Mouse (Mus musculus): ENCODE measurements around the gene Klhdc7b. TPM values are rescaled to one million over a fixed set of nuclear protein-coding genes. Genes with fewer than 3 reads are reported as not detected.
A peak's percentile ranks its signal among the peaks of the same experiment; 100 is the strongest.

The Klhdc7b gene
- not detected in 2 replicates for polyA plus RNA-seq (2016; fragmentation: Nextera tagmentation; extraction: Ambion mirVana)

DNA sequence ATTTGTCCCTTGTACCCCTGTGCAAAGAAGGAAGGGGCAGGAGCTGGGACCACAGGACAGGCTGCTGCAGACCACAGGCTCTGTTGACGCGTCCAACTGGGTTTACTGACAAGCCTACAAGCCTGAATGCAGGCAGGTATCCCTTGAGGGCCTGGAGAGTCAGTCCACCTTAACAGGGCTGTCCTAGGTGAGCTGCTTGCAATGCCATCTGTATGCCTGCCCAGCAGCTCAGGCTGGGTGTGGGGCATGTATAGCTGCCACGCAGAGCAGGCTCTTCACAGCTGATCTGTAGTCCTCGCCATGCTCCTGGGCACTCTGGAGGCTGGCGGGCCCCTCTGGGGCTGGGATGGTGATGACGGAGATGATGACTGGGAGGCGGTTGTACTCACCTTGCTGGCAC is at the start of gene Klhdc7b:
TSS of gene Klhdc7b (plus strand) at position 301 of the 400 bp plus-strand sequence.
- no peaks in the 10 kb centered on the region for H3K36me3 ChIP-seq
- no peak within 1 kb of the TSS for H3K4me3 ChIP-seq
- no peak within 1 kb of the TSS for H3K27ac ChIP-seq (replicated peaks)
- H3K27me3 ChIP-seq, result peaks cover 16% of the 10 kb centered on the region
- H3K9ac ChIP-seq (replicated peaks), result no peak within 1 kb of the TSS
- no peak for ATAC-seq (ENCODE audit: low FRiP score, low read depth)
- H3K4me2 ChIP-seq (replicated peaks), result no peak within 1 kb of the TSS
- 91% methylated on average over 7 of the region's 7 CpGs for WGBS
- no peaks in the 10 kb centered on the region for H3K4me1 ChIP-seq
- no peaks in the 10 kb centered on the region for H3K9me3 ChIP-seq

DNA sequence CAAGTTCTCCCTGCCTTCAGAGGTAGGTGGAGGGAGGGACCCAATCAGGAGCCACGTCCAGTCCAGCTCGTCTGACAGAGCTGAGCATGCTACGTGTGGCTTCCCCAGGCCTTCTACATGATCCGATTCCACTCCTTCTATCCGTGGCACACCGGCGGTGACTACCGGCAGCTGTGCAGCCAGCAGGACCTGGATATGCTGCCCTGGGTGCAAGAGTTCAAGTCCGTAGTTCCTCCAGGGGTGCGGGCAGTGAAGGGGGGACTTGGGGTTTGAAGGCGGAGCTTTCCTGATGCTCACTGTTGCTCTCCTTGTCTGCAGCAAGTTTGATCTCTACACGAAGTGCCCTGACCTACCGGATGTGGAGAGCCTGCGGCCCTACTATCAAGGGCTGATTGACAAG is 48.3 kb upstream of the Klhdc7b start:
- peaks cover 6% of the 10 kb centered on the region; the same call in 1 of the 2 replicates for H3K27me3 ChIP-seq
- H3K27ac ChIP-seq (replicated peaks), result no peak overlapping the region
- H3K4me3 ChIP-seq, result no peak overlapping the region
- 86% methylated on average over 14 of the region's 14 CpGs for WGBS
- no peak overlapping the region for H3K4me2 ChIP-seq (replicated peaks)
- no peak for ATAC-seq (ENCODE audit: low FRiP score, low read depth)
- no peaks in the 10 kb centered on the region for H3K9me3 ChIP-seq
- H3K9ac ChIP-seq (replicated peaks), result no peak overlapping the region
- H3K4me1 ChIP-seq, result no peaks in the 10 kb centered on the region
- no peaks in the 10 kb centered on the region for H3K36me3 ChIP-seq

DNA sequence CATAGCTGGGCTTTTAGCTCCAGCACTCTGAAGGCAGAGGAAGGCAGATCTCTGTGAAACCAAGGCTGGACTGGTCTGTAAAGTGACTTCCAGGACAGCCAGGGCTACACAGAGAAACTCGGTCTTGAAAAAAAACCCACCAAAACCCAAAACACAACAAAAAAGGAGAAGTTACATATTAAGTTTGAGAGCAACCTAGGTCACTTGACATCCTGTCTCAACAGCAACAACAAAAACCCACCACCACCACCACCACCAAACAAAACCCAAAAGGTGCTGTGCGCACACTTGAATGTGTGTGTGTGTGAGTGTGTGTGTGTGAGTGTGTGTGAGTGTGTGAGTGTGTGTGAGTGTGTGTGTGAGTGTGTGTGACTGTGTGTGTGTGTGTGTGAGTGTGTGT is 45.0 kb upstream of the Klhdc7b start:
- H3K27ac ChIP-seq (replicated peaks), result no peak overlapping the region
- H3K9ac ChIP-seq (replicated peaks), result no peak overlapping the region
- H3K36me3 ChIP-seq, result no peaks in the 10 kb centered on the region
- H3K4me2 ChIP-seq (replicated peaks), result no peak overlapping the region
- H3K4me3 ChIP-seq, result no peak overlapping the region
- peaks cover 6% of the 10 kb centered on the region; the same call in 1 of the 2 replicates for H3K27me3 ChIP-seq
- no peaks in the 10 kb centered on the region for H3K4me1 ChIP-seq
- WGBS, result 96% methylated on average over 2 of the region's 2 CpGs
- H3K9me3 ChIP-seq, result no peaks in the 10 kb centered on the region
- ATAC-seq (ENCODE audit: low FRiP score, low read depth), result no peak

DNA sequence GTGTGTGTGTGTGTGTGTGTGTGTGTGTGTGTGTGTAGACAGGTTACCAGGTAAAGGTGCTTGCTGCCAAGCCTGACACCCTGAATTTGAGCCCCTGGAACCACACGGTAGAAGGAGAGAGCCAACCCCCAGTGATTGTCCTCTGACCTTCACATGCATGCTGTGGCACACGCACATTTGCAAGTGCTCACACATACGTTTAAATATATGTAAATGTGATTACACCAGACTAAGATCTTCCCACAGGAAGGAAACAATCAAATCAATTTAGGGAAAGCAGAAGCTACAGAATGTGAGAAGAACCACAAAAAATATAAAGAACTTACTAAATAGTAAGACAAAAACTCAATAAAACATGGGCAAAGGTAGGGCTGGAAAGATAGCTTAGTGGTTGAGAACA is 44.6 kb upstream of the Klhdc7b start:
- 88% methylated on average over 3 of the region's 3 CpGs for WGBS
- no peak overlapping the region for H3K4me3 ChIP-seq
- no peak overlapping the region for H3K27ac ChIP-seq (replicated peaks)

DNA sequence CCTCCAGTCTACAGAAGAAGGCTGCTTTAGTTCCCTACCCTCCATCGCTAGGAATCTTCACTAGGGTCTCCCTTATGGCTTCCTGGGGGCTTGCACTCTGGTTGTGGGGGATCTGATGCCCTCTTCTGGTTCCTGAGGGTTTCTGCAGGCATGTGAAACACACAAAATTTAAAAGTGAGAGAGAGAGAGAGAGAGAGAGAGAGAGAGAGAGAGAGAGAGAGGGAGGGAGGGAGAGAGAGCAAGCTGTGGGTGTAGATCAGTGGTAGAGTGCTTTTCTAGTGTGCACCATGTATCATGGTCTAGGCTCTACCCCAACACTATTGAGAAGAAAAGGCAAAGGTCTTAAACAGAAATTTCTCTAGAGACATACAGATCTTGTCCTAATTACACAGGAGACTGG is 43.0 kb upstream of the Klhdc7b start:
- Histone ChIP-seq H3K4me2 (replicated peaks) (no peak overlapping the region), H3K9me3 (no peaks in the 10 kb centered on the region), H3K4me1 (no peaks in the 10 kb centered on the region), H3K9ac (replicated peaks) (no peak overlapping the region), H3K27me3 (no peaks in the 10 kb centered on the region), H3K4me3 (no peak overlapping the region), H3K27ac (replicated peaks) (no peak overlapping the region), H3K36me3 (no peaks in the 10 kb centered on the region)
- no peak for ATAC-seq (ENCODE audit: low FRiP score, low read depth)
- WGBS, result 45% methylated on average over 1 of the region's 1 CpGs

More for the DNA sequence above, 44.6 kb upstream of the Klhdc7b start:
- no peak overlapping the region for H3K4me2 ChIP-seq (replicated peaks)
- H3K9ac ChIP-seq (replicated peaks), result no peak overlapping the region
- no peaks in the 10 kb centered on the region for H3K4me1 ChIP-seq
- H3K27me3 ChIP-seq, result peaks cover 6% of the 10 kb centered on the region; the same call in 1 of the 2 replicates
- ATAC-seq (ENCODE audit: low FRiP score, low read depth), result no peak
- H3K36me3 ChIP-seq, result no peaks in the 10 kb centered on the region
- H3K9me3 ChIP-seq, result no peaks in the 10 kb centered on the region

DNA sequence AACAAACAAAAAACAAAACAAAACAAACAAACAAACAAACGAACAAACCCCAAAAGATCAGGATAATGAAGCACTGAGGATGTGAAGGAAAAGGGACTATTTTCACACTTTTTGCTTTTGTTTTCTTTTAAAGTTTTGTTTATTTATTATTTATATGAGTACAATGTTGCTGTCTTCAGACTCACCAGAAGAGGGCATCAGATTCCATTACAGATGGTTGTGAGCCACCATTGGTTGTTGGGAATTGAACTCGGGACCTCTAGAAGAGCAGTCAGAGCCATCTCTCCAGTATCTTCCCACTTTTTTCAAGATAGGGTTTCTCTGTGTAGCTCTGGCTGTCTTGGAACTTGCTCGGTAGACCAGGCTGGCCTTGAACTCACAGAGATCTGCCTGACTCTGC is 41.4 kb upstream of the Klhdc7b start:
- H3K9me3 ChIP-seq, result no peaks in the 10 kb centered on the region
- H3K36me3 ChIP-seq, result no peaks in the 10 kb centered on the region
- H3K4me3 ChIP-seq, result no peak overlapping the region
- H3K27me3 ChIP-seq, result no peaks in the 10 kb centered on the region
- no peak overlapping the region for H3K27ac ChIP-seq (replicated peaks)
- H3K4me2 ChIP-seq (replicated peaks), result no peak overlapping the region
- 93% methylated on average over 3 of the region's 3 CpGs for WGBS
- H3K4me1 ChIP-seq, result no peaks in the 10 kb centered on the region
- no peak overlapping the region for H3K9ac ChIP-seq (replicated peaks)
- no peak for ATAC-seq (ENCODE audit: low FRiP score, low read depth)

DNA sequence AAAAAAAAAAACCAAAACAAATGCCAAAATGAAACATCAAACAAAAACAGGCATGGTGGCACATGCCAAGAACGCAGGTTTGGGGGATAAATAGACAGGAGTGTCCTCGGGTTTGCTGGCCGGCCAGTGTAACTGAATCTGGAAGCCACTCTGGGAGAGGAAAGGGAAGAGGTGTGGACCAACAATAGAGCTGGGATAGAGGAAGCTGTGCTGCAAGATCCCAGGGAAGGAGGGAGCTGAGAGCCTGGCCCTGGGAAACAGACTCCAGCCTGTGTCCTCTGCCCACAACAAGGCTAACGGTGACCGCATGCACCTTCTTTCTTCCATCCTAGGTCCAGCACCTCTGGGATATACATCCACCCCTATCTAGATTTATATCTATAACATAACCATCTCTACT is 34.3 kb upstream of the Klhdc7b start:
- H3K36me3 ChIP-seq, result peaks cover 39% of the 10 kb centered on the region
- no peak for ATAC-seq (ENCODE audit: low FRiP score, low read depth)
- H3K4me3 ChIP-seq, result no peak overlapping the region
- no peaks in the 10 kb centered on the region for H3K9me3 ChIP-seq
- H3K27me3 ChIP-seq, result no peaks in the 10 kb centered on the region
- H3K4me1 ChIP-seq, result peaks cover 14% of the 10 kb centered on the region
- no peak overlapping the region for H3K4me2 ChIP-seq (replicated peaks)
- WGBS, result 88% methylated on average over 5 of the region's 5 CpGs
- H3K9ac ChIP-seq (replicated peaks), result no peak overlapping the region
- H3K27ac ChIP-seq (replicated peaks), result no peak overlapping the region

DNA sequence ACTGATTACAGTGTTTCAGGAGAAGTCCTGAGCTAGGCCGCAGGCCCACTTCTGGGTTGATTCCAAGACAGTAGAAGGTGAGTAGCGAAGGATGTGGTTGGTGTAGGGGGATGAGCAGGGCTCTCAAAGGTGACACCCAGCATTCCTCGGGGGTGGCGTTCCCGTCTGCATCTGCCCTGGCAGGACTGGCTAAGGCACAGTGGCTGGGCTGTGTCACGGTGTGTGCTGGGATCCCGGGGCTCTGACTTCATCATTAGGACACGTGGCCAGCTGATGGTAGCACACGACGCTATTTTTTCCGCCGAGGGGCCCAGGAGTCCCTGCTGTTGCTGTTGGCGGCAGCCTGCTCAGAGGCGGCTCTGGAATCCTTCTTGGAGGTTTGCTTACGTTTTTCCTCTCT is 33.4 kb upstream of the Klhdc7b start:
- Histone ChIP-seq H3K4me1 (peaks cover 14% of the 10 kb centered on the region), H3K27me3 (no peaks in the 10 kb centered on the region), H3K36me3 (peaks cover 39% of the 10 kb centered on the region), H3K9ac (replicated peaks) (no peak overlapping the region), H3K27ac (replicated peaks) (no peak overlapping the region), H3K9me3 (no peaks in the 10 kb centered on the region), H3K4me3 (no peak overlapping the region), H3K4me2 (replicated peaks) (no peak overlapping the region)
- no peak for ATAC-seq (ENCODE audit: low FRiP score, low read depth)
- WGBS, result 94% methylated on average over 15 of the region's 15 CpGs

DNA sequence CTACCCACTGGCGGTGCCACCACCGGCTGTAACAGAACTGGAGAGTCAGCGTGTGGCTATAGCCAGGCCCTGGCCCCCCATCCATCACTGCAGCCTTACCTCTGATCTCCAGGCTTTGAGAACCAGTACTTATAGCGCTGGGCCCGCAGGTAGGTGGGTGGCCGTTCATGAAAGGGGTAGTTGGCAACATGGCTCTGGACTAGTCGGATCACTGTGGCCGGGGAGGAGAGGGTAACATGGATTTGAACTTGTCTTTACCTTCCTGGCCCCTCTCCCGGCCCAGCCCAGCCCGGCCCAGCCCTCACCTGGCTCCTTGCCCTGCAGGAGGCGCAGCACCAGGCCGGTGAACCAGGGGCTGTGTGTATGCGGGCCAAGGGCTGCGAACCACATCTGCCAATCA is 32.7 kb upstream of the Klhdc7b start:
- Histone ChIP-seq H3K9ac (replicated peaks) (no peak overlapping the region), H3K27me3 (no peaks in the 10 kb centered on the region), H3K4me2 (replicated peaks) (no peak overlapping the region), H3K36me3 (peaks cover 39% of the 10 kb centered on the region), H3K4me1 (peaks cover 22% of the 10 kb centered on the region), H3K27ac (replicated peaks) (no peak overlapping the region), H3K9me3 (no peaks in the 10 kb centered on the region), H3K4me3 (no peak overlapping the region)
- ATAC-seq (ENCODE audit: low FRiP score, low read depth), result no peak
- 94% methylated on average over 14 of the region's 14 CpGs for WGBS

DNA sequence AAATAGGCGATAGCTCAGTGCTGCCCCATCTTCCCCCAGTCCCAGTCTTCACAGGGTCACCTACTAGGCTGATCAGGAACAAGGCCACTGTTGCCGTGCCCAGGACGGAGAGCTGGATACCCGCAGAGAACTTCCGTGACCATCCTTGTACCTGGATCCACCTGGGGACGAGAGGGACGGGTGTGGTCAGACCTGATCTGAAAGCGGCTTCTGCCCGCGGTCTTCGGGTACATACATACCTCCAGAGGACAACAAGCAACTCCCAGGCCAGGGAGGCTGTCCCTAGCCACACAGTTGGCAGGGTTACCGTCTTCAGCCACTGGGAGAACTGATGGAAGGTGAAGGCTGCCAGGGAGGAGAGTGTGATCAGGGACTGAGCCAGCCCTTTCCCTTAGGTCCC is 31.9 kb upstream of the Klhdc7b start:
- WGBS, result 96% methylated on average over 12 of the region's 12 CpGs
- Histone ChIP-seq H3K4me3 (no peak overlapping the region), H3K27ac (replicated peaks) (no peak overlapping the region), H3K9ac (replicated peaks) (no peak overlapping the region), H3K4me1 (peaks cover 25% of the 10 kb centered on the region), H3K27me3 (no peaks in the 10 kb centered on the region), H3K9me3 (no peaks in the 10 kb centered on the region), H3K4me2 (replicated peaks) (no peak overlapping the region), H3K36me3 (peaks cover 39% of the 10 kb centered on the region)
- ATAC-seq (ENCODE audit: low FRiP score, low read depth), result no peak

DNA sequence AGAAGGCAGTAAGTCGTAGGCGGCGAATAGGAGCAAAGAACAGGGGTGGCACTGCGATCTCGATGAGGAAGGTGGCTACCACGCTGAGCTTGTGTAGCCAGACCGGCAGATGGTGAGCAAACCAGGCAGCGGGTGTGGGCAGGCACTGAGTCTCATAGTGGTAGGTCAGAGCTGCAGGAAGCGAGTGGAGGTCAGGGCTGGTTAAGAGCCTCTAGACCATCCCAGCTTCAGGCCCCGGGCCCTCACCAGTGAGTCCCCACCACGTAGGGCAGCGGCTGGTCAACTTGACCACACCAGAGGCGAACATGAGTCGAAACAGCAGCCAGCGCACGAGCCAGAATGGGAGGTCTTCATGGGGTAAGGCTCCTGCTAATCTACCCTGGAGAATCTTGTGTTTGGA is 30.9 kb upstream of the Klhdc7b start:
- peaks cover 39% of the 10 kb centered on the region for H3K36me3 ChIP-seq

DNA sequence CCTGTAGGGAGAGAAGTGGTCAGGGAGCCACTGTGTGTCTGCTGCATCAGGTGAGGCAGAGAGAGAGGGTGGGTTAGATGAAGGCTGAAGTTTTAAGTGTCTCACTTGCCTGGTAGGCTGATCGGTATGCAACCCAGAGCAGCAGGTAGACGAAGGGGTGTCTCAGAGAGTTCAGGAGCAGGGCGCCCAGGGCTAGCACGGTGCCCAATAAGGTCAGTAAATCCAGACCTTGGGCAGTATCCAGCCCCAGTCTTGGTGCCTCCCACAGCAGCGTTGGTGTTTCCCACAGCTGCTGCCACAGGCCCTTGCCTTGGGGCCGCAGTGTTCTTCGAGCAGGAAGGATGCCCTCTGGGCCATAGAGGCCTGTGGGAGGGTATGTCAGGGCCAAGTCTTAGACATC is 30.3 kb upstream of the Klhdc7b start:
- peaks cover 38% of the 10 kb centered on the region for H3K36me3 ChIP-seq
- ATAC-seq (ENCODE audit: low FRiP score, low read depth), result no peak
- no peak overlapping the region for H3K27ac ChIP-seq (replicated peaks)
- peak overlapping the region; percentile 83 for H3K9ac ChIP-seq (replicated peaks)
- no peaks in the 10 kb centered on the region for H3K27me3 ChIP-seq
- H3K9me3 ChIP-seq, result no peaks in the 10 kb centered on the region
- peak overlapping the region; percentile 78 for H3K4me2 ChIP-seq (replicated peaks)
- H3K4me3 ChIP-seq, result peak overlapping the region; percentile 88
- H3K4me1 ChIP-seq, result peaks cover 30% of the 10 kb centered on the region
- WGBS, result 86% methylated on average over 7 of the region's 7 CpGs

More for the DNA sequence above, 30.9 kb upstream of the Klhdc7b start:
- H3K27ac ChIP-seq (replicated peaks), result no peak overlapping the region
- WGBS, result 97% methylated on average over 16 of the region's 16 CpGs
- H3K9ac ChIP-seq (replicated peaks), result peak overlapping the region; percentile 83; the same call in 1 of the 2 replicates
- no peaks in the 10 kb centered on the region for H3K27me3 ChIP-seq
- H3K9me3 ChIP-seq, result no peaks in the 10 kb centered on the region
- peak overlapping the region; percentile 78 for H3K4me2 ChIP-seq (replicated peaks)
- ATAC-seq (ENCODE audit: low FRiP score, low read depth), result no peak
- 0 out of 2 replicates have a peak overlapping the region, but pooled peaks have one; percentile 88 for H3K4me3 ChIP-seq
- H3K4me1 ChIP-seq, result peaks cover 30% of the 10 kb centered on the region

All from midbrain, embryonic 12.5 days (tissue).